Mouse (Mus musculus) midbrain, embryonic 12.5 days (tissue): ENCODE measurements around the gene Gm44973. TPM values are rescaled to one million over a fixed set of nuclear protein-coding genes. Genes with fewer than 3 reads are reported as not detected.

Experiments
- ATAC-seq: fragments of 200-750 bp; cut with Nextera tagmentation; 2 replicates; pipeline ENCODE4 v1.8.0; 2017; ENCODE audit warnings: low read depth, moderate TSS enrichment, moderate library complexity; ENCODE audit not compliant: low FRiP score
- H3K27ac ChIP-seq: fragments of 300-500 bp; sonication (generic); replicated peaks from 2 replicates; pipeline ENCODE4 v1.5.1; 2016; ENCODE audit warnings: mild to moderate bottlenecking
- H3K27me3 ChIP-seq: fragments of 300-500 bp; sonication (generic); 2 replicates; pipeline ENCODE4 v1.6.1; 2016; ENCODE audit warnings: mild to moderate bottlenecking
- H3K36me3 ChIP-seq: fragments of 300-500 bp; sonication (generic); 2 replicates; pipeline ENCODE4 v1.6.1; 2016
- H3K4me1 ChIP-seq: fragments of 300-500 bp; sonication (generic); 2 replicates; pipeline ENCODE4 v1.6.1; 2016
- H3K4me2 ChIP-seq: fragments of 300-500 bp; sonication (generic); replicated peaks from 2 replicates; pipeline ENCODE4 v1.6.1; 2016; ENCODE audit warnings: mild to moderate bottlenecking, moderate library complexity
- H3K4me3 ChIP-seq: fragments of 300-500 bp; sonication (generic); 2 replicates; pipeline ENCODE4 v1.5.1; 2016; ENCODE audit warnings: mild to moderate bottlenecking
- H3K9ac ChIP-seq: fragments of 300-500 bp; sonication (generic); replicated peaks from 2 replicates; pipeline ENCODE4 v1.6.1; 2016; ENCODE audit warnings: mild to moderate bottlenecking, moderate library complexity
- H3K9me3 ChIP-seq: fragments of 300-500 bp; sonication (generic); 2 replicates; pipeline ENCODE4 v1.6.1; 2016; ENCODE audit warnings: mild to moderate bottlenecking
- WGBS: fragments of 180-500 bp; shearing (Covaris S2); methylation state at CpG from one replicate; pipeline ENCODE4 v1.1.7; 2016; 5-methylcytosine and 5-hydroxymethylcytosine counted together
- polyA plus RNA-seq: library from polyadenylated mRNA; unstranded; fragments of >200 nt; fragmentation: Nextera tagmentation; extraction: Ambion mirVana; gene quantifications from 2 replicates; pipeline ENCODE4 v1.2.1, GENCODE M21; 2016

Gene Gm44973
- polyA plus RNA-seq, 1 experiment from 2014 or later = not detected

- H3K9me3 ChIP-seq = no peaks in the 10 kb centered on the region
- peaks cover 18% of the 10 kb centered on the region for H3K4me1 ChIP-seq
- no peaks in the 10 kb centered on the region for H3K27me3 ChIP-seq
- 0 out of 2 replicates have a peak overlapping the region, but pooled peaks have one; percentile 32 for H3K9ac ChIP-seq
- peak overlapping the region; percentile 60 for H3K4me2 ChIP-seq
- ATAC-seq = no peak
- peak overlapping the region; percentile 96; the same call in 1 of the 2 replicates for H3K27ac ChIP-seq
- 89% methylated on average over 8 of the region's 8 CpGs for WGBS
- H3K4me3 ChIP-seq = peak overlapping the region; percentile 71
- H3K36me3 ChIP-seq = peaks cover 40% of the 10 kb centered on the region
Observed at GRCm38 (mm10) chr7:5037467-5037866, 22.2 kb downstream of the Gm44973 start.

- H3K9ac ChIP-seq = peak within 1 kb of the TSS; percentile 68
- H3K36me3 ChIP-seq = peaks cover 33% of the 10 kb centered on the region
- peak within 1 kb of the TSS; percentile 71 for H3K4me3 ChIP-seq
- peak; percentile 97 for ATAC-seq
- WGBS = under 1% methylated on average over 47 of the region's 48 CpGs
- no peaks in the 10 kb centered on the region for H3K9me3 ChIP-seq
- peaks cover 18% of the 10 kb centered on the region for H3K4me1 ChIP-seq
- peak within 1 kb of the TSS; percentile 60 for H3K4me2 ChIP-seq
- H3K27me3 ChIP-seq = no peaks in the 10 kb centered on the region
- peak within 1 kb of the TSS; percentile 96 for H3K27ac ChIP-seq
Observed at GRCm38 (mm10) chr7:5038109-5038732, 22.9 kb downstream of the Gm44973 start, which contains the start of gene Zfp784. Gene Zfp784 (minus strand): TSS chr7:5038446.

- Histone ChIP-seq H3K27ac (no peak overlapping the region), H3K9ac (peak overlapping the region; percentile 68), H3K4me1 (peaks cover 18% of the 10 kb centered on the region), H3K36me3 (peaks cover 25% of the 10 kb centered on the region), H3K27me3 (no peaks in the 10 kb centered on the region), H3K9me3 (no peaks in the 10 kb centered on the region), H3K4me3 (peak overlapping the region; percentile 71), H3K4me2 (peak overlapping the region; percentile 60)
- ATAC-seq = no peak
- WGBS = 44% methylated on average over 5 of the region's 5 CpGs
Observed at GRCm38 (mm10) chr7:5038940-5039339, 23.6 kb downstream of the Gm44973 start.

- Histone ChIP-seq H3K4me2 (no peak overlapping the region), H3K4me1 (no peaks in the 10 kb centered on the region), H3K9me3 (no peaks in the 10 kb centered on the region), H3K4me3 (no peak overlapping the region), H3K27ac (no peak overlapping the region), H3K27me3 (no peaks in the 10 kb centered on the region), H3K36me3 (no peaks in the 10 kb centered on the region), H3K9ac (no peak overlapping the region)
- ATAC-seq = no peak
- WGBS = 73% methylated on average over 2 of the region's 2 CpGs
Observed at GRCm38 (mm10) chr7:5044981-5045380, 29.7 kb downstream of the Gm44973 start.

GRCm38 (mm10) chr7:5046112-5046511 lies 30.8 kb downstream of the Gm44973 start:
- Histone ChIP-seq H3K9me3 (no peaks in the 10 kb centered on the region), H3K36me3 (no peaks in the 10 kb centered on the region), H3K27me3 (no peaks in the 10 kb centered on the region), H3K9ac (no peak overlapping the region), H3K4me1 (peaks cover 6% of the 10 kb centered on the region; the same call in 1 of the 2 replicates), H3K4me3 (no peak overlapping the region), H3K27ac (no peak overlapping the region), H3K4me2 (no peak overlapping the region)
- 73% methylated on average over 2 of the region's 2 CpGs for WGBS
- no peak for ATAC-seq

- Histone ChIP-seq H3K4me2 (no peak overlapping the region), H3K27me3 (peaks cover 4% of the 10 kb centered on the region), H3K9ac (no peak overlapping the region), H3K4me1 (peaks cover 13% of the 10 kb centered on the region), H3K4me3 (no peak overlapping the region), H3K9me3 (no peaks in the 10 kb centered on the region), H3K27ac (no peak overlapping the region), H3K36me3 (no peaks in the 10 kb centered on the region)
- WGBS = 39% methylated on average over 2 of the region's 2 CpGs
- ATAC-seq = no peak
Observed at GRCm38 (mm10) chr7:5047313-5047712, 32.0 kb downstream of the Gm44973 start.

GRCm38 (mm10) chr7:5051193-5052192 lies 36.2 kb downstream of the Gm44973 start, which contains the start of gene Zfp580:
Gene Zfp580 (plus strand): TSS chr7:5051538.
- Histone ChIP-seq H3K27me3 (peaks cover 46% of the 10 kb centered on the region), H3K27ac (peak within 1 kb of the TSS; percentile 85)

GRCm38 (mm10) chr7:5052438-5052837 lies 37.1 kb downstream of the Gm44973 start:
- no peak for ATAC-seq
- H3K9ac ChIP-seq = peak overlapping the region; percentile 89
- H3K9me3 ChIP-seq = no peaks in the 10 kb centered on the region
- peaks cover 39% of the 10 kb centered on the region for H3K4me1 ChIP-seq
- WGBS = 3% methylated on average over 11 of the region's 12 CpGs
- no peaks in the 10 kb centered on the region for H3K36me3 ChIP-seq
- H3K27me3 ChIP-seq = peaks cover 55% of the 10 kb centered on the region
- no peak overlapping the region for H3K27ac ChIP-seq
- H3K4me2 ChIP-seq = peak overlapping the region; percentile 69
- peak overlapping the region; percentile 80 for H3K4me3 ChIP-seq

More at GRCm38 (mm10) chr7:5051193-5052192, 36.2 kb downstream of the Gm44973 start, which contains the start of gene Zfp580:
- peak; percentile 81 for ATAC-seq
- Histone ChIP-seq H3K4me2 (peak within 1 kb of the TSS; percentile 69), H3K4me3 (peak within 1 kb of the TSS; percentile 80), H3K9me3 (no peaks in the 10 kb centered on the region), H3K36me3 (no peaks in the 10 kb centered on the region), H3K4me1 (peaks cover 31% of the 10 kb centered on the region), H3K9ac (peak within 1 kb of the TSS; percentile 89)
- WGBS = 2% methylated on average over 65 of the region's 65 CpGs

- Histone ChIP-seq H3K36me3 (no peaks in the 10 kb centered on the region), H3K4me1 (peaks cover 39% of the 10 kb centered on the region), H3K4me2 (peak overlapping the region; percentile 69), H3K27me3 (peaks cover 60% of the 10 kb centered on the region), H3K27ac (no peak overlapping the region), H3K9ac (peak overlapping the region; percentile 89), H3K9me3 (no peaks in the 10 kb centered on the region), H3K4me3 (peak overlapping the region; percentile 80)
- WGBS = 3% methylated on average over 45 of the region's 45 CpGs
- no peak for ATAC-seq
Observed at GRCm38 (mm10) chr7:5052931-5053343, 37.6 kb downstream of the Gm44973 start.

GRCm38 (mm10) chr7:5053456-5054179 lies 38.3 kb downstream of the Gm44973 start:
- Histone ChIP-seq H3K27ac (no peak overlapping the region), H3K4me1 (peaks cover 39% of the 10 kb centered on the region), H3K9me3 (no peaks in the 10 kb centered on the region), H3K27me3 (peaks cover 67% of the 10 kb centered on the region), H3K9ac (peak overlapping the region; percentile 51), H3K4me3 (peak overlapping the region; percentile 80), H3K4me2 (peak overlapping the region; percentile 69), H3K36me3 (no peaks in the 10 kb centered on the region)
- no peak for ATAC-seq
- WGBS = 7% methylated on average over 32 of the region's 32 CpGs

- Histone ChIP-seq H3K4me2 (peak overlapping the region; percentile 62), H3K4me3 (peak overlapping the region; percentile 48), H3K4me1 (peaks cover 47% of the 10 kb centered on the region), H3K9me3 (no peaks in the 10 kb centered on the region), H3K27me3 (peaks cover 70% of the 10 kb centered on the region), H3K36me3 (no peaks in the 10 kb centered on the region), H3K9ac (peak overlapping the region; percentile 56), H3K27ac (no peak overlapping the region)
- no peak for ATAC-seq
- 3% methylated on average over 46 of the region's 55 CpGs for WGBS
Observed at GRCm38 (mm10) chr7:5056651-5057263, 41.5 kb downstream of the Gm44973 start.
